Mouse (Mus musculus): ENCODE results near the gene Rnf212.

The Rnf212 gene

GRCm38 (mm10) chr5:108711968-108712367, 62.8 kb downstream of the Rnf212 start:
- no peak for DNase-seq (ENCODE audit: extremely low spot score)

GRCm38 (mm10) chr5:108708981-108709731, 65.6 kb downstream of the Rnf212 start:
- DNase-seq (ENCODE audit: extremely low spot score): no peak

- no peak for DNase-seq (ENCODE audit: extremely low spot score)
Measured at GRCm38 (mm10) chr5:108708419-108708818, 66.4 kb downstream of the Rnf212 start.

- no peak for DNase-seq (ENCODE audit: extremely low spot score)
Measured at GRCm38 (mm10) chr5:108707758-108708157, 67.0 kb downstream of the Rnf212 start.

- DNase-seq (ENCODE audit: extremely low spot score): no peak
Measured at GRCm38 (mm10) chr5:108703754-108704626, 70.8 kb downstream of the Rnf212 start.

- DNase-seq (ENCODE audit: extremely low spot score): no peak
Measured at GRCm38 (mm10) chr5:108701341-108702021, 73.3 kb downstream of the Rnf212 start.

- DNase-seq (ENCODE audit: extremely low spot score): no peak
Measured at GRCm38 (mm10) chr5:108700346-108700745, 74.4 kb downstream of the Rnf212 start.

- DNase-seq (ENCODE audit: extremely low spot score): peak; percentile 60
Measured at GRCm38 (mm10) chr5:108697341-108697753, 77.4 kb downstream of the Rnf212 start.

- DNase-seq (ENCODE audit: extremely low spot score): no peak
Measured at GRCm38 (mm10) chr5:108696542-108696941, 78.2 kb downstream of the Rnf212 start.

- no peak for DNase-seq (ENCODE audit: extremely low spot score)
Measured at GRCm38 (mm10) chr5:108695861-108696260, 78.9 kb downstream of the Rnf212 start.

GRCm38 (mm10) chr5:108694352-108695261, 80.2 kb downstream of the Rnf212 start:
- peak; percentile 59 for DNase-seq (ENCODE audit: extremely low spot score)

- DNase-seq (ENCODE audit: extremely low spot score): peak; percentile 91
Measured at GRCm38 (mm10) chr5:108693872-108694288, 80.9 kb downstream of the Rnf212 start.

GRCm38 (mm10) chr5:108692271-108692670, 82.5 kb downstream of the Rnf212 start, which contains the start of gene Fgfrl1:
Fgfrl1 (plus strand) TSS chr5:108692382.
- peak; percentile 68 for DNase-seq (ENCODE audit: extremely low spot score)

GRCm38 (mm10) chr5:108691152-108691551, 83.6 kb downstream of the Rnf212 start:
- no peak for DNase-seq (ENCODE audit: extremely low spot score)

- no peak for DNase-seq (ENCODE audit: extremely low spot score)
Measured at GRCm38 (mm10) chr5:108689091-108689490, 85.7 kb downstream of the Rnf212 start.

GRCm38 (mm10) chr5:108680871-108681270, 93.9 kb downstream of the Rnf212 start:
- DNase-seq (ENCODE audit: extremely low spot score): no peak

- no peak for DNase-seq (ENCODE audit: extremely low spot score)
Measured at GRCm38 (mm10) chr5:108679909-108680308, 94.9 kb downstream of the Rnf212 start.
